Mouse (Mus musculus) lung, embryonic 14.5 days (tissue): ENCODE measurements at regions not wholly inside any gene's neighbourhood (a gene's known extent, or its start where the extent isn't known, plus 50 kb on each side); places are given as distances from the start of the nearest gene placed in this dataset.
A peak's percentile ranks its signal among the peaks of the same experiment; 100 is the strongest.

ENCODE experiments used
- ATAC-seq: fragments of 200-750 bp; cut with Nextera tagmentation; 2 replicates; pipeline ENCODE4 v1.8.0; 2017; ENCODE audit warnings: mild to moderate bottlenecking, moderate TSS enrichment, moderate library complexity; ENCODE audit not compliant: insufficient read depth
- DNase-seq: peaks from one replicate; pipeline ENCODE4 v3.0.0-alpha.2; 2015
- H3K27ac ChIP-seq: fragments of 300-500 bp; sonication (generic); 2 replicates; pipeline ENCODE4 v1.5.1; 2014; ENCODE audit warnings: low read depth, mild to moderate bottlenecking, moderate library complexity
- H3K27me3 ChIP-seq: fragments of 300-500 bp; sonication (generic); 2 replicates; pipeline ENCODE4 v1.6.1; 2014; ENCODE audit warnings: low read length, control low read depth; ENCODE audit not compliant: insufficient read depth
- H3K36me3 ChIP-seq: fragments of 300-500 bp; sonication (generic); 2 replicates; pipeline ENCODE4 v1.6.1; 2014; ENCODE audit warnings: control low read depth; ENCODE audit not compliant: insufficient read depth
- H3K4me1 ChIP-seq: fragments of 300-500 bp; sonication (generic); 2 replicates; pipeline ENCODE4 v1.6.1; 2014; ENCODE audit warnings: antibody characterized with exemption, control low read depth; ENCODE audit not compliant: insufficient read depth
- H3K4me2 ChIP-seq: fragments of 300-500 bp; sonication (generic); 2 replicates; pipeline ENCODE4 v1.6.1; 2014; ENCODE audit warnings: mild to moderate bottlenecking
- H3K4me3 ChIP-seq: fragments of 300-500 bp; sonication (generic); 2 replicates; pipeline ENCODE4 v1.5.1; 2014; ENCODE audit warnings: low read depth, low read length
- H3K9ac ChIP-seq: fragments of 300-500 bp; sonication (generic); 2 replicates; pipeline ENCODE4 v1.6.1; 2014
- H3K9me3 ChIP-seq: fragments of 300-500 bp; sonication (generic); 2 replicates; pipeline ENCODE4 v1.6.1; 2016; ENCODE audit warnings: low read depth, low read length, control low read depth
- CTCF ChIP-seq: IDR thresholded peaks from 2 replicates; pipeline ENCODE4 v1.5.1; 2016; ENCODE audit warnings: antibody characterized with exemption, low read depth
- WGBS: fragments of 180-500 bp; shearing (Covaris S2); extraction: QIAGEN DNeasy Blood & Tissue Kit; methylation state at CpG from one replicate; pipeline ENCODE4 v1.1.7; 2014; 5-methylcytosine and 5-hydroxymethylcytosine counted together

DNA sequence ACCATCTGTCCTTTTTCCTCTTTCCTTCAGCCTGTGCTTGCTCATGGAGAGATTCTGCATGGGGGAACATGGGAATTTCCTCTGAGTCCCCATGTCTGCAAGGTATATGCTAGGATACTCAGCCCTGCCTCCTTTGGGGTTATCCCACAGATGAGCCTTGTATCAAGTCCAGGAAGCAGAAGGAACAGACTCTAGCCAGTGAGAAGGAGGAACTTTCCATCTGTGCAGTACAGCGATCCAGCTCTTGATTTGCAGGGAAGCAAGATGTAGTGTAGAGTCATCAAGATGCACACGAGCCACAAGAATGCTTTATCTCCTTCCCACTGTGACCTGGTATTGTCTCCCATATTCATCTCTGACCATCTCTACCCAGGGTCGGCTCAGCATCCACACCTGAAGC is 84.5 kb downstream of the Gadd45g start:
- ATAC-seq, result no peak

DNA sequence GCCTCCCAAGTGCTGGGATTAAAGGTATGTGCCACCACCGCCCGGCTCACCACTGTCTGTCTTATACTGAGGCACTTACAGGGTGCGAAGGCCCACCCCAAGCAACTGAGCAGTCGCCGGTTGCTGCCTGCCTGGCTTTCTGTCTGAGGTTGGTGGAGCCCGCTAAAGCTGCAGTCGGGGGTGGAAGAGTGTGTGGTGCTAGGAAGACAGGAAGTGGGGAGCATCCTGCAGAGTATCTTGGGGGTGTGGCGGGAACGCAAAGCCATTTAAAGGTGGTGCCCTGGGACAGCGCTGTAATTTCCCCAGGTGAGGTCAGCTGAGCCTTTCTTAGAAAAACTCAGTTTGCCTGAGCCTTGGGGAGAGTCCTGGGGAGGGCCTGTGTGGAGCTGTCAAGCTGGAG is 89.3 kb downstream of the Gadd45g start:
- no peak for TF ChIP-seq CTCF
- Histone ChIP-seq H3K4me2 (no peak overlapping the region), H3K9me3 (no peaks in the 10 kb centered on the region), H3K9ac (no peak overlapping the region), H3K27me3 (no peaks in the 10 kb centered on the region), H3K4me1 (no peaks in the 10 kb centered on the region), H3K36me3 (no peaks in the 10 kb centered on the region), H3K27ac (no peak overlapping the region), H3K4me3 (no peak overlapping the region)
- 84% methylated on average over 10 of the region's 10 CpGs for WGBS
- no peak for DNase-seq
- no peak for ATAC-seq

More for the DNA sequence above, 84.5 kb downstream of the Gadd45g start:
- Histone ChIP-seq H3K36me3 (no peaks in the 10 kb centered on the region), H3K4me1 (no peaks in the 10 kb centered on the region), H3K9ac (no peak overlapping the region), H3K27ac (no peak overlapping the region), H3K9me3 (no peaks in the 10 kb centered on the region), H3K27me3 (no peaks in the 10 kb centered on the region), H3K4me3 (no peak overlapping the region), H3K4me2 (no peak overlapping the region)
- no peak for TF ChIP-seq CTCF
- 71% methylated on average over 3 of the region's 3 CpGs for WGBS
- DNase-seq, result no peak

DNA sequence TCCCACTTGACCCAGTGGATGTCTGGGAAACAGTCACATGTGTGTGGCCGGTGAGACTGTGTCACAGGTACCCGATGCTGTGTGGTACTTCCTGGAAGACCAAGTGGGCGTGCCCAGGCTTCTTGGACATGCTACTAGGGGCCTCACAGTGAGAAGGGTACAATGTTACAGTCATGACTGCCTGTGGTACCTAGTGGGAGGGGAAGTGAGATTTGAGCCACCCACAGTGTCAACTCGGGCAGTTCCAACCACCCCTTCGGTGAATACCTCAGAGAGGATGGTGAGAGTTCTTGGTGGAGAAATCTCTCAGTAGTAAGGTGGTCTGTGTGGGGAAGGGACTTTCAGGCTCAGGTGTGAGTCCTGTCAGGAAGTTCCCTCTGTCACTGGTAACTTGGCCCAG is 90.0 kb downstream of the Gadd45g start:
- Histone ChIP-seq H3K4me3 (no peak overlapping the region), H3K9ac (no peak overlapping the region), H3K4me2 (no peak overlapping the region), H3K4me1 (no peaks in the 10 kb centered on the region), H3K36me3 (no peaks in the 10 kb centered on the region), H3K9me3 (no peaks in the 10 kb centered on the region), H3K27me3 (no peaks in the 10 kb centered on the region), H3K27ac (no peak overlapping the region)
- DNase-seq (no peak), ATAC-seq (no peak)
- 81% methylated on average over 5 of the region's 5 CpGs for WGBS
- no peak for TF ChIP-seq CTCF

DNA sequence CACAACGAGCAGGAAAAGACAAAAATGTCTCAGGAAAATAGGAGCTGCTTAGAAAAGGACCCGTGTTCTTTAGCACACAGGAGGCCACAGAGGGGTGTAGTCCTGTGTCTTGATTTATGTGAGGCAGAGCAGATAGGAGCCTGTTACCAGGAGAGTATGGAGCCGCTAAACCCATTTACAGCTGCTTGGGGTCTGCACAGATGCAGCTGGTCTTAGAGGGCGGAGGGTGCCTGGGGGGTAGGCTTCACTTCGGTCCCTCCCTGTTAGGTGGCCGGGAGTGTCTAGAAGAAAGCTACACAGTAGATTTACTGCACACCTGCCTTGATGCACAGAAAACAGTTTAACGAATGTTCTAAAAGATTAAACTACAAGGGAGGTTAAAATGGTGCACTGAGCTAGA is 91.4 kb downstream of the Gadd45g start:
- ATAC-seq (no peak), DNase-seq (no peak)
- TF ChIP-seq CTCF, result no peak

DNA sequence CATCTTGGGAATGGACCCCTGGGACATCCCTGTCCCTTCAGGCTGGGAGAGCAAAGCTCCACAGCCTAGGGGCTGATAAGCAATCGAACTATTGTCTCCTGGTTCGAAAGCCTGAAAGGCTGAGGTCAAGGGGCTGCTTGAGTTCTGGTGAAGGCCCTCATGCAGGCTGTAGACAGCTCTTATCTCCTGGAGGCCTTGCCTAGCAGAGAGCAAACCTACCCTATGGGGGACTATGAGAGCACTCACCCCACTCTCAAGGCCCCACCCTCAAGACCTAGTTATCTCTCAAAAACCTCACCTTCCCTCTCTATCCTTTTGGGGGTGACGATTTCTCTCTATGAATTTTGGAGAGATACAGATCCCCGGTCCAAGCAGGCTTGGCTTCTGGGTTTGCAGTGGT is 92.8 kb downstream of the Gadd45g start:
- no peak overlapping the region for H3K27ac ChIP-seq
- H3K4me1 ChIP-seq, result no peaks in the 10 kb centered on the region
- no peaks in the 10 kb centered on the region for H3K27me3 ChIP-seq
- H3K9ac ChIP-seq, result no peak overlapping the region
- TF ChIP-seq CTCF, result no peak
- no peaks in the 10 kb centered on the region for H3K9me3 ChIP-seq
- H3K36me3 ChIP-seq, result no peaks in the 10 kb centered on the region
- WGBS, result 69% methylated on average over 4 of the region's 4 CpGs
- H3K4me2 ChIP-seq, result no peak overlapping the region
- no peak overlapping the region for H3K4me3 ChIP-seq
- no peak for DNase-seq
- no peak for ATAC-seq

More for the DNA sequence above, 91.4 kb downstream of the Gadd45g start:
- Histone ChIP-seq H3K36me3 (no peaks in the 10 kb centered on the region), H3K4me3 (no peak overlapping the region), H3K4me1 (no peaks in the 10 kb centered on the region), H3K4me2 (no peak overlapping the region), H3K27me3 (no peaks in the 10 kb centered on the region), H3K9me3 (no peaks in the 10 kb centered on the region), H3K27ac (no peak overlapping the region), H3K9ac (no peak overlapping the region)
- WGBS, result 43% methylated on average over 7 of the region's 7 CpGs

DNA sequence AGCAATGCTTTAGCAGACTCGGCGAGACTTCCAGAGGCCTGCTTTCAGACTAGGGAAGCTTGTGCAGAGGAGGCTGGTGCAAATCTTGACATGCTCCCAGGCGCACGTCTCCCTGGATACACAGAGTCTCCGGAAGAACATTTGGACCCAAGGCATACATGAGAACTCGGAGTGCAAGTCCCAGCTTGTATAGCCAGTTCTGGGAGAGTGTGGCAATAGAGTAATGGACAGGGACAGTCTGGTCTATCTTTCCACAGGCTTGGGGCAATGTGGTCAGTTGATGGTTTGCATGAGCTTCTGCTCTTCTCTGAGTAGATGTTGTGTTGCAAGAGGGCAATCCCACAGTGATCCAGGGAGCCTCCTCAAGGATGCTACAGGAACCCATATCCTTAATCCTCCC is 93.2 kb downstream of the Gadd45g start:
- Histone ChIP-seq H3K36me3 (no peaks in the 10 kb centered on the region), H3K9ac (no peak overlapping the region), H3K4me2 (no peak overlapping the region), H3K4me3 (no peak overlapping the region), H3K27ac (no peak overlapping the region), H3K4me1 (no peaks in the 10 kb centered on the region), H3K9me3 (no peaks in the 10 kb centered on the region), H3K27me3 (no peaks in the 10 kb centered on the region)
- no peak for TF ChIP-seq CTCF
- ATAC-seq (no peak), DNase-seq (no peak)
- 89% methylated on average over 6 of the region's 6 CpGs for WGBS

DNA sequence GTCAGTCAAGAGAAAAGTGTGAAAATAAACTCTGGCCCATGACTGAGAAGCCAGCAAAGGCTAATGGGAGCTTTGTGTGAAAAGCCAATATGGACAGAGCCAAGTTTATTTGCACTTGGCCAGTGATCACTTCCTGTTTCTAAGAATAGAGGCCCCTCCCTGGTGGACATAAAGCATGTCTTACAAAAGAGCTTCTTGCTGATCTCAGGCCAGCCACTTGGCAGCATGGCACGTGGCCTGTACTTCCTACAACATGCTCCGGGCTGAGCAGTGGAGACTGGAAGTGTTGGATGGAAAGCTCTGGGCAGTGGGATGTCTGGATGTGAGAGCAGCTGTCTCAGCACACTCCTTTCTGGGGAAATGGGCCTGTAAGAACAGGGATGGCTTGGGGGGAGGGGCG is 99.7 kb downstream of the Gadd45g start:
- DNase-seq, result peak; percentile 85
- TF ChIP-seq CTCF, result no peak; the same call in 1 of the 2 replicates
- Histone ChIP-seq H3K36me3 (no peaks in the 10 kb centered on the region), H3K27ac (no peak overlapping the region), H3K4me1 (peaks cover 4% of the 10 kb centered on the region; the same call in 1 of the 2 replicates), H3K4me2 (no peak overlapping the region), H3K9me3 (no peaks in the 10 kb centered on the region), H3K9ac (no peak overlapping the region), H3K4me3 (no peak overlapping the region), H3K27me3 (no peaks in the 10 kb centered on the region)
- WGBS, result 12% methylated on average over 3 of the region's 3 CpGs
- ATAC-seq, result peak; percentile 81

DNA sequence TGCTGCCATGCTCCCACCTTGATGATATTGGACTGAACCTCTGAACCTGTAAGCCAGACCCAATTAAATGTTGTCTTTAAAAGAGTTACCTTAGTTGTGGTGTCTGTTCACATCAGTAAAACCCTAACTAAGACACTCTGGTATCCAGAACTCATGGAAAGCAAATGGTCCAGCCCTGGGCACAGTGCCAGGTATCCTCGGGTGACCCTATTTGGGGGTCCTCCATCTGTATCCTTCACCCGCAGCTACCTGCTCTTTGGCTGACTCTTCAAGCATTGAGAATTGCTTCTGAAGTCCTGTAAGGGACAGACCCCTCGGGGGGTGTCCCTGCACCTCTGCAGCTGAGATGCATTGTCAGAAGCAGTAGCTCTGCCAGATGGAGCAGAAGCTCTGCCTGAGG is 102.4 kb downstream of the Gadd45g start:
- DNase-seq (no peak), ATAC-seq (no peak)
- Histone ChIP-seq H3K27ac (no peak overlapping the region), H3K9ac (no peak overlapping the region), H3K9me3 (no peaks in the 10 kb centered on the region), H3K27me3 (no peaks in the 10 kb centered on the region), H3K4me1 (peaks cover 4% of the 10 kb centered on the region; the same call in 1 of the 2 replicates), H3K4me3 (no peak overlapping the region), H3K36me3 (no peaks in the 10 kb centered on the region), H3K4me2 (no peak overlapping the region)
- no peak for TF ChIP-seq CTCF
- 67% methylated on average over 3 of the region's 3 CpGs for WGBS
